Mouse (Mus musculus): ENCODE measurements around the gene Ppm1m. TPM values are rescaled to one million over a fixed set of nuclear protein-coding genes. Genes with fewer than 3 reads are reported as not detected.

Gene Ppm1m
- polyA plus RNA-seq, 1 experiment from 2014 or later = 43.1 TPM

DNA sequence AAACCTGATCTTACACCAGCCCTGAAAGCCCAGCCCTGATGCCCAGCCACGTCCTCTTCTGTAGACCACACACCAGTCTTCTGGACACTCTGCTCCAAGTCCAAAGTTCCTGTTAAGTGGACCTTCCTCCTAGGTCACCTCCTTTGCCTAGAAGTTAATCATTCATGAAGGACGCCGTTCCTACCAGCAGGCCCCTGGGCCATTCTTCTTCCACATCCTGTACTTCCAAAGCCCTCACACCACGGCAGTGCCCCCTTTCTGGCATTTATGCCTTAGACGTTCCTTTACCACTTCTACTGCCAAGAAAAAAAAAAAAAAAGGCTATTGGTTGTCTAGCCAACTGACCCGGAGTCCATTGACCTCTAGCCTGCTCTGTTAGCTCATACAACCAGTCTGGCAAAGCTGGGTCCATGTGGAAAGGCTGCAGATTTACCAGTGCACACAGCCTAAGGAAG is 41.5 kb downstream of the Ppm1m start, which contains the start of gene Glyctk:
Glyctk (minus strand) TSS at position 102 of the 455 bp plus-strand sequence.
- no peak for ATAC-seq (ENCODE audit: low FRiP score, low TSS enrichment)

DNA sequence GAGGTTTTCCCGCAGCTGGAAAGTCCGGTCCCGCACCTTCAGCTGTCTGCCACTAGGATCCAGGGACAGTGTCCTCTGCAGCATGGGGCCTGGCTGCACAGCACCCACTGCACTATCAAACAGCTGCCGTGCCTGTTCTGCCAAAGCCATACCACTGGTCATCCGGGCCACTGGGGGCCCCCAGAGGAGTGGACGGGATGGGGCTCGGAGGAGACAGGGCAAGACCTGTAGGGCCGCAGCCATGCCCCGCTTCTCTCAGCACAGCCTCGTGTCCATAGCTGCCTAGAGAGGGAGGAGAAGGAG is 42.0 kb downstream of the Ppm1m start:
- no peaks in the 10 kb centered on the region for H3K36me3 ChIP-seq (ENCODE audit: control insufficient read depth, insufficient read depth, low read length)
- H3K9ac ChIP-seq (ENCODE audit: low read depth, low read length) = no peak overlapping the region

More for the DNA sequence above, 41.5 kb downstream of the Ppm1m start, which contains the start of gene Glyctk:
- no peaks in the 10 kb centered on the region for H3K36me3 ChIP-seq (ENCODE audit: control insufficient read depth, insufficient read depth, low read length)
- no peak within 1 kb of the TSS for H3K9ac ChIP-seq (ENCODE audit: low read depth, low read length)
- no peaks in the 10 kb centered on the region for H3K27me3 ChIP-seq (ENCODE audit: control insufficient read depth, insufficient read depth, low read length)
- no peak within 1 kb of the TSS for H3K27ac ChIP-seq (ENCODE audit: low read depth, low read length)
- H3K4me2 ChIP-seq (replicated peaks; ENCODE audit: low read depth, low read length) = no peak within 1 kb of the TSS
- H3K9me3 ChIP-seq (ENCODE audit: control insufficient read depth, low read length) = no peaks in the 10 kb centered on the region
- 76% methylated on average over 6 of the region's 6 CpGs for WGBS
- H3K4me1 ChIP-seq (ENCODE audit: control insufficient read depth, insufficient read depth, low read length) = no peaks in the 10 kb centered on the region
- H3K4me3 ChIP-seq (ENCODE audit: low read length) = no peak within 1 kb of the TSS

DNA sequence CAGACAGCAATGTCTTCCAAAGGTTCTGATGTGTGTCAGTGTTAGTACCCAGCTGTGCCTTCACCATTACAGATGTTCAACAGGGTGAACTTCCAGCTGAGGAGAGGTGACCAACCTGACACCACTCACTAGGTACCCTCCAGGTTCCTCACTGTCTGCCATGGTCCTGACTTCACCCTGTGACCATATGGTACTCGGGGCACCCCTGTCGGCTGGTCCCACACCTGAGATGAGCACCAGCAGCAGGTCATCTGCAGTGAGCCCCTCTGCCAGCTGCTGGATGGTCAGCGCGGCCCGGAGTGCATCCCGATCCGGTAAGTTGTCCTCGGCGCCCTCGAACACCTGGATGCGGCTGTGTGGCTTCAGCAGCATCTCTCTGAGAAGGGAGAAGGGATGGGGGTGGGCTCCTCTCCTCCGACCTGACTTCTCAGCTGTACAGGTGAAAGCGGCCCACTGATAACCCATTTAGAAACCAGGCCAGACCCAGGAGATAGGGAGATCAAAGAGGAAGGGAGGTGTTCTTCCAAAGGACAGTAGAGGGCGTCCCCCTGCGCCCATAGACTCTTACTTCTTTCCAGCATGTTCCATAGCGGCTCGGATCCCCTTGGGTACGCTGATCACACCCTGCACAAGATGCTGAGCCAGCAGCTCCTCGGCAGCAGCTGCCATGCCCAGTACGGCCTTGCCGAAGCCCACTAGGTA is 42.5 kb downstream of the Ppm1m start:
- Histone ChIP-seq H3K9me3 (ENCODE audit: control insufficient read depth, low read length) (no peaks in the 10 kb centered on the region), H3K4me2 (replicated peaks; ENCODE audit: low read depth, low read length) (no peak overlapping the region), H3K36me3 (ENCODE audit: control insufficient read depth, insufficient read depth, low read length) (no peaks in the 10 kb centered on the region), H3K9ac (ENCODE audit: low read depth, low read length) (no peak overlapping the region), H3K4me3 (ENCODE audit: low read length) (no peak overlapping the region), H3K4me1 (ENCODE audit: control insufficient read depth, insufficient read depth, low read length) (no peaks in the 10 kb centered on the region), H3K27me3 (ENCODE audit: control insufficient read depth, insufficient read depth, low read length) (no peaks in the 10 kb centered on the region), H3K27ac (ENCODE audit: low read depth, low read length) (no peak overlapping the region)
- WGBS = 82% methylated on average over 21 of the region's 21 CpGs
- ATAC-seq (ENCODE audit: low FRiP score, low TSS enrichment) = no peak

More for the DNA sequence above, 42.0 kb downstream of the Ppm1m start:
- Histone ChIP-seq H3K27me3 (ENCODE audit: control insufficient read depth, insufficient read depth, low read length) (no peaks in the 10 kb centered on the region), H3K4me3 (ENCODE audit: low read length) (no peak overlapping the region), H3K27ac (ENCODE audit: low read depth, low read length) (no peak overlapping the region), H3K9me3 (ENCODE audit: control insufficient read depth, low read length) (no peaks in the 10 kb centered on the region), H3K4me2 (replicated peaks; ENCODE audit: low read depth, low read length) (no peak overlapping the region), H3K4me1 (ENCODE audit: control insufficient read depth, insufficient read depth, low read length) (no peaks in the 10 kb centered on the region)
- ATAC-seq (ENCODE audit: low FRiP score, low TSS enrichment) = no peak
- WGBS = 87% methylated on average over 10 of the region's 10 CpGs

DNA sequence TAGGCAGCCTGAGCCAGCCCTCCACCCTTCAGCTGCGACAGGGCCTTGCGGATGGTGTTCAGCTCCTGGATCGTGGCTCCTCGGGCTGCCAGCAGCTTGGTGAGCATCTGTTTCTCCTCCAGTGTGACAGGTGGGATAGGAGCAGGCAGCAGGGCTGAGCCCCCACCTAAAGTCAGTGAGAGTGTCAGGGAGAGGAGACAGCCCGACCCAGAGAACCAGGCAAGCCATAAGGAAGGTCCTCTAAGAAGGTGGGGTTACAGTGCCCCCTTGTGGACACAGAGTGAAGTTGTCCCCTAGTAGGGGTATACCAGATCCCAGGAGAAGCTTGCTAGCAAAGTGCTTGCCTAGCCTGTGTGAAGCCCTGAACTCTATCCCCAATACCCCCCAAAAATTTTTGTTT is 43.1 kb downstream of the Ppm1m start:
- no peaks in the 10 kb centered on the region for H3K4me1 ChIP-seq (ENCODE audit: control insufficient read depth, insufficient read depth, low read length)
- no peak overlapping the region for H3K27ac ChIP-seq (ENCODE audit: low read depth, low read length)
- no peak overlapping the region for H3K4me3 ChIP-seq (ENCODE audit: low read length)
- no peak overlapping the region for H3K4me2 ChIP-seq (replicated peaks; ENCODE audit: low read depth, low read length)
- H3K9ac ChIP-seq (ENCODE audit: low read depth, low read length) = no peak overlapping the region
- 56% methylated on average over 5 of the region's 5 CpGs for WGBS
- H3K27me3 ChIP-seq (ENCODE audit: control insufficient read depth, insufficient read depth, low read length) = no peaks in the 10 kb centered on the region
- H3K36me3 ChIP-seq (ENCODE audit: control insufficient read depth, insufficient read depth, low read length) = no peaks in the 10 kb centered on the region
- no peak for ATAC-seq (ENCODE audit: low FRiP score, low TSS enrichment)
- H3K9me3 ChIP-seq (ENCODE audit: control insufficient read depth, low read length) = no peaks in the 10 kb centered on the region

DNA sequence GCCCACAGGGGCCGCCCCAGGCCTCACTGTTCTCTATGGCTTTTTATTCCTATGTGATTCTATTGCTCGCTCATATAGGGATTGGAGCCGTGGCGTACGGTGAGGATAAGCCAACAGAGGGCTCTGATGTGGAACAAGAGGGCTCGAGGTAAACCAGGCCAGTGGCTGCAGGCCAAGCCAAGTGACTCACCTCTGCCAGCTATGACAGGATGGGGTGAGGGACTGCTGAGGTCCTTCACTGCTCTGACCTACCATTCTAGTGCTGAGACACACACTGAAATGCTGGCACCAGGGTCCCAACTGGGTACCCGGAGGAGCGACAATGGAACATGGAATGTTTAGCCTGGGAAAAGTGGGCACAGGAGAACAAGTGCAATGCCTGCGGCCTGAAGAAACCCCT is 45.4 kb downstream of the Ppm1m start:
- Histone ChIP-seq H3K27me3 (ENCODE audit: control insufficient read depth, insufficient read depth, low read length) (peaks cover 14% of the 10 kb centered on the region), H3K27ac (ENCODE audit: low read depth, low read length) (no peak overlapping the region), H3K4me1 (ENCODE audit: control insufficient read depth, insufficient read depth, low read length) (0 out of 2 replicates have a peak, but pooled peaks cover 2% of the 10 kb centered on the region), H3K36me3 (ENCODE audit: control insufficient read depth, insufficient read depth, low read length) (no peaks in the 10 kb centered on the region), H3K4me2 (replicated peaks; ENCODE audit: low read depth, low read length) (no peak overlapping the region), H3K9me3 (ENCODE audit: control insufficient read depth, low read length) (no peaks in the 10 kb centered on the region), H3K9ac (ENCODE audit: low read depth, low read length) (no peak overlapping the region), H3K4me3 (ENCODE audit: low read length) (no peak overlapping the region)
- ATAC-seq (ENCODE audit: low FRiP score, low TSS enrichment) = no peak
- WGBS = 86% methylated on average over 9 of the region's 9 CpGs

DNA sequence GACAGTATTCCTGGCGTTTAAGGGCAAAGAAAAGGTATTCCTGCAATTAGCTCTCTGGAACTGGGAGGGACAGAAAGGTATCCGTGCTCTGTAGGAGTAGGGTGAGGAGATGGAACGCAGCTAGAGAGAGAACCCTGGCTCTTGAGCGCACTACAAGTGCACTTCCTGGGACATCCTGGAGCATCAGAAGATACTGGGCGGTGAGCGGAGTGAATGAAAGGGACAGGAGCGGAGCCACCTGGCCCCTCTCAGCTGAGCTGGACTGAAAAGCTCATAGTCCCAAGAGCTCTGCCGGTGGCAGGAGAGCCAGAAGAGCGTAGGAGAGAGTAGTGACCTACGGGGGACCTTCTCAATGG is 50.2 kb downstream of the Ppm1m start:
- ATAC-seq (ENCODE audit: low FRiP score, low TSS enrichment) = no peak
- WGBS = 19% methylated on average over 10 of the region's 10 CpGs
- peak overlapping the region; percentile 62 for H3K4me2 ChIP-seq (replicated peaks; ENCODE audit: low read depth, low read length)
- no peak overlapping the region for H3K27ac ChIP-seq (ENCODE audit: low read depth, low read length)
- H3K36me3 ChIP-seq (ENCODE audit: control insufficient read depth, insufficient read depth, low read length) = no peaks in the 10 kb centered on the region
- H3K9ac ChIP-seq (ENCODE audit: low read depth, low read length) = peak overlapping the region; percentile 52; the same call in 1 of the 2 replicates
- H3K27me3 ChIP-seq (ENCODE audit: control insufficient read depth, insufficient read depth, low read length) = peaks cover 35% of the 10 kb centered on the region
- no peaks in the 10 kb centered on the region for H3K9me3 ChIP-seq (ENCODE audit: control insufficient read depth, low read length)
- peaks cover 11% of the 10 kb centered on the region; the same call in 1 of the 2 replicates for H3K4me1 ChIP-seq (ENCODE audit: control insufficient read depth, insufficient read depth, low read length)
- peak overlapping the region; percentile 41 for H3K4me3 ChIP-seq (ENCODE audit: low read length)

DNA sequence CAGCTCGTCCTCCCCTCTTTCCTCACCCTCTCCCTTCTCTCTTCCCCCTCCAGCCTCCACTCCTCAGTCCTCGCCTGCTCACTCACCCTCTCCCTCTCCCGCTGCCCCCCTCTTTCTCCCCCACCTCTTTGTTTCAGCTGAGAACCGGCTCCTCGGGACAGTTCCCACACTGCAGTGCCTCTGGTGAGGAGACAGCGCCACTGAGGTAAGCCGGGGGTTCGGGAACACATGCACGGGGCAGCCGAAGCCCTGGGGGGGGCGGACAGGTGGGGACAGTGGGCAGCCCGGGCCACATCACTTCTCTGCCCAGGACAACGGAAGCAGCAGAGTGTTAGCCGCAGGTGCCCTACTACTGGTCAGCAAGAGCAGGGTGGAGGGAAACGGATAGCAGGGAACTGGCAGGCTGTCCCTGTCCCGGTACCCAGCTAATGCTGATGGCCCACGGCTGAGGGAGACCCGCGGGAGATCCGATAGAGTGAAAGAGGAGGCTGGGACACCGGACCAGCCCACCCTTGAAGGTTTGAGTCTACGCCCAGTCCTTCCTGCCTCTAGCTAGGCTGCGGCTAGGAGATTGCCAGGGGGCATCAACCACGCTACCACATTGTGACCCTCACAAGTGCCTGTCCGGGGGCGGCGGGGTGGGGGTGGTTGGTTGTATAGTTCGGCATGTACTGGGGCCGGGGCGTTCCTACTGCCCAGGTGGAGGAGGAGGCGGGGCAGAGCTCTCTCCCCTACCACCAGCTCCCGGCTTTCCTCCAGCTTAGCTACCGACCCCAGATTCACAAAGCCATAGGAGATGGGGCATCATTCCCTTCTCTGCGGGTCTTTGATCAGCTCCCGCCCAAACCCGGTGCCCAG is 50.8 kb downstream of the Ppm1m start:
- Histone ChIP-seq H3K27me3 (ENCODE audit: control insufficient read depth, insufficient read depth, low read length) (peaks cover 35% of the 10 kb centered on the region), H3K36me3 (ENCODE audit: control insufficient read depth, insufficient read depth, low read length) (no peaks in the 10 kb centered on the region), H3K9ac (ENCODE audit: low read depth, low read length) (peak overlapping the region; percentile 52), H3K4me1 (ENCODE audit: control insufficient read depth, insufficient read depth, low read length) (peaks cover 11% of the 10 kb centered on the region; the same call in 1 of the 2 replicates), H3K9me3 (ENCODE audit: control insufficient read depth, low read length) (no peaks in the 10 kb centered on the region), H3K4me3 (ENCODE audit: low read length) (peak overlapping the region; percentile 41), H3K27ac (ENCODE audit: low read depth, low read length) (no peak overlapping the region), H3K4me2 (replicated peaks; ENCODE audit: low read depth, low read length) (peak overlapping the region; percentile 62)
- 2% methylated on average over 36 of the region's 36 CpGs for WGBS
- ATAC-seq (ENCODE audit: low FRiP score, low TSS enrichment) = peak; percentile 66

DNA sequence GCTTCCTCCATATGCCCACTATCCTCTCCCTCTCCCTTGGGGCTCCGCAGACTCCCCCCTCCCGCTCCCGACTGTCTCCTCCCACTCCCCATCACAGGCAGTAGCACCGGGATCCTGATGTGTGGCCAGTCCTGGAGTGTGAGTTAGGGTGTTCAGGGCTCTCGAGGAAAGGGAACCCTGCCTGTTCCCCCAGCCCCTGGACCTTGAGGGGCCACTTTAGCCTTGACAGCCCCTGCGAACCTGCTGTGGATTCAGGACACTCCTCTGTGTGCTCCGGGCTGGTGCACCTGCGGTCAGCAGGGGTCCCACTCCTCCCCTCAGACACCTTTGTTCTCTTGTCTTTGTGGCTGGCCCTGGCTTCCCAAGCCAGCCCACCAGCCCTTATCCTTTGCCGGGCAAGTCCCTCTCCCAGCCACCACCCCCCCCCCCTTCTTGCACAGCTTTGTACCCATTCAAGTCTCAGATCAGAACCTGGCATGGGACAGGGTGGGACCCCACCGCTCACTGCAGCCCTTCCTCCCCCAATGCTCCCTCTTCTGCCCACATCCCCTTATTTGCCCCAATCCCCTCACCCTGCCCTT is 51.6 kb downstream of the Ppm1m start:
- WGBS = 2% methylated on average over 10 of the region's 10 CpGs
- Histone ChIP-seq H3K27me3 (ENCODE audit: control insufficient read depth, insufficient read depth, low read length) (peaks cover 35% of the 10 kb centered on the region), H3K4me3 (ENCODE audit: low read length) (peak overlapping the region; percentile 41), H3K36me3 (ENCODE audit: control insufficient read depth, insufficient read depth, low read length) (no peaks in the 10 kb centered on the region), H3K27ac (ENCODE audit: low read depth, low read length) (no peak overlapping the region), H3K4me1 (ENCODE audit: control insufficient read depth, insufficient read depth, low read length) (peaks cover 11% of the 10 kb centered on the region; the same call in 1 of the 2 replicates), H3K9me3 (ENCODE audit: control insufficient read depth, low read length) (no peaks in the 10 kb centered on the region), H3K4me2 (replicated peaks; ENCODE audit: low read depth, low read length) (peak overlapping the region; percentile 62), H3K9ac (ENCODE audit: low read depth, low read length) (no peak overlapping the region)
- peak; percentile 61 for ATAC-seq (ENCODE audit: low FRiP score, low TSS enrichment)

Measured in kidney, embryonic 14.5 days (tissue).